Mouse (Mus musculus) bone marrow macrophage, adult 2 months (primary cell): ENCODE data around the gene Cyp26b1.

Experiments
- CTCF ChIP-seq: IDR thresholded peaks from 2 replicates; pipeline ENCODE4 v1.5.1; 2012; ENCODE audit warnings: low read depth, mild to moderate bottlenecking, low read length, moderate library complexity
- POLR2A ChIP-seq: IDR thresholded peaks from 2 replicates; pipeline ENCODE4 v1.6.1; 2012; ENCODE audit warnings: mild to moderate bottlenecking, low read depth, low read length, borderline replicate concordance

GRCm38 (mm10) chr6:84577898-84578297, 15.8 kb downstream of the Cyp26b1 start:
- TF ChIP-seq CTCF (no peak), POLR2A (no peak)
